In the genomic region with DNA sequence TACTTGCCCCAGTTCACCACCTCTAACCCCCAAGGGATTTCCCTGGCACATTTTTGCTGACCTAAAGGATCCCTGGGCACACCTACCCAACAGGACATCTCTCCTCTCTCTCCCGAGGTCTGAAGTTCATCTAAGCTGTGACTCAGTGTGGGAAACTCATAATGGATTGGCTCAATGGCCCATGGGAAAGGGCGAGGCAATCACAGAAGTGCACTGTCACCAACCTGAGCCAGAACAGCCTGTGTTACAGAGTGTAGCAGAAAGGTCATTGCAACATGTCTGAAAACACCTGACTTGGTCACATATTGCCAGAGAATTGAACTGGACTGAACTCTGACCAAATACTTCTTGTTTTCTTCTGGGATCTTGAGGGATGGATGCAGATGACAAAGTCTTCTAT, we compare ENCODE assay signal across 29 mouse cellular contexts.
DNase-seq lines count a peak whose midpoint lies in the region; ATAC-seq lines count a peak whose summit lies in the region.
"Had no signal": no experiment of that assay in that cellular context is flagged by ENCODE, and none has a peak within 500 bp of the region (broad histone marks: within the 10 kb centered on the region; RNA-seq: fewer than 3 reads in every experiment).

No protein-coding gene starts in this region.

- no peak overlapping the region for H3K4me3 ChIP-seq in intestine, embryonic 14.5 days (ENCODE audit: low read depth, low read length)
- H3K4me3 ChIP-seq in stomach, embryonic 16.5 days (replicated peaks; ENCODE audit: low read length), result no peak overlapping the region
- H3K4me3 ChIP-seq in limb, embryonic 10.5 days, result no peak overlapping the region
- H3K4me3 ChIP-seq in hindbrain, embryonic 11.5 days (ENCODE audit: low read depth, low read length), result no peak overlapping the region
- H3K4me3 ChIP-seq: embryonic facial prominence, embryonic 12.5 days; forebrain, embryonic 15.5 days; heart, adult 2 months; heart, embryonic 12.5 days; layer of hippocampus, adult 2 months; megakaryocyte, embryonic 14.5 days; midbrain, embryonic 13.5 days had no signal

- H3K27ac ChIP-seq in intestine, embryonic 14.5 days (ENCODE audit: low read depth), result no peak overlapping the region
- no peak overlapping the region for H3K27ac ChIP-seq in stomach, embryonic 16.5 days (ENCODE audit: low read length)
- no peak overlapping the region for H3K27ac ChIP-seq in limb, embryonic 10.5 days
- no peak overlapping the region for H3K27ac ChIP-seq in hindbrain, embryonic 11.5 days (ENCODE audit: low read depth, low read length)
- H3K27ac ChIP-seq: embryonic facial prominence, embryonic 12.5 days; forebrain, embryonic 15.5 days; hindbrain, embryonic 14.5 days; layer of hippocampus, adult 2 months; midbrain, embryonic 13.5 days had no signal

- DNase-seq in heart, adult 11 months, result peak; percentile 77
- DNase-seq in heart, adult 18-20 months, result no peak
- peak; percentile 33 for DNase-seq in adipocyte (ENCODE audit: low spot score)
- DNase-seq in intestine, embryonic 14.5 days (ENCODE audit: low spot score), result peak; percentile 49
- no peak for DNase-seq in limb, embryonic 10.5 days (ENCODE audit: low spot score)
- no peak for DNase-seq in hindbrain, embryonic 11.5 days (ENCODE audit: low spot score)
- DNase-seq: adrenal gland, postnatal 25 days; cerebellum, adult 11-12 months; cerebellum, adult 9-11 months; embryo, embryonic 11 days; heart, adult 2 months; heart, postnatal 4 days; kidney, adult 8-10 months; kidney, postnatal 14 days; lung, adult 18-20 months; lung, postnatal 4 days; right cerebral cortex, postnatal 25 days; spleen, adult 18-20 months; thymus, postnatal 4 days had no signal

- no peak overlapping the region for H3K4me2 ChIP-seq in intestine, embryonic 14.5 days (ENCODE audit: low read length)
- no peak overlapping the region for H3K4me2 ChIP-seq in stomach, embryonic 16.5 days (ENCODE audit: low read depth, low read length)
- no peak overlapping the region for H3K4me2 ChIP-seq in hindbrain, embryonic 11.5 days (replicated peaks; ENCODE audit: low read depth, low read length)
- H3K4me2 ChIP-seq: embryonic facial prominence, embryonic 12.5 days; forebrain, embryonic 15.5 days; heart, embryonic 12.5 days; hindbrain, embryonic 14.5 days; midbrain, embryonic 13.5 days had no signal

- no peak for ATAC-seq in intestine, embryonic 14.5 days (replicated peaks; ENCODE audit: low FRiP score, low TSS enrichment, low read depth)
- peak; percentile 31; the same call in 1 of the 2 replicates for ATAC-seq in stomach, embryonic 16.5 days (ENCODE audit: insufficient read depth, low FRiP score)
- ATAC-seq in hindbrain, embryonic 11.5 days (ENCODE audit: low FRiP score), result no peak
- ATAC-seq: CD4-positive, CD25-positive, alpha-beta regulatory T cell, adult 4 months; forebrain, embryonic 15.5 days; lung, postnatal 0 days; midbrain, embryonic 13.5 days had no signal

- H3K4me1 ChIP-seq in intestine, embryonic 14.5 days (replicated peaks; ENCODE audit: control insufficient read depth, insufficient read depth, low read length), result 0 out of 2 replicates have a peak, but pooled peaks cover 4% of the 10 kb centered on the region
- H3K4me1 ChIP-seq in stomach, embryonic 16.5 days (ENCODE audit: control insufficient read depth, insufficient read depth, low read length), result peaks cover 4% of the 10 kb centered on the region; the same call in 1 of the 2 replicates
- H3K4me1 ChIP-seq in limb, embryonic 10.5 days, result peaks cover 18% of the 10 kb centered on the region
- H3K4me1 ChIP-seq in hindbrain, embryonic 11.5 days (replicated peaks; ENCODE audit: control insufficient read depth, insufficient read depth, low read length), result no peaks in the 10 kb centered on the region

- no peak overlapping the region for H3K9ac ChIP-seq in intestine, embryonic 14.5 days (ENCODE audit: low read length)
- H3K9ac ChIP-seq in stomach, embryonic 16.5 days (ENCODE audit: low read length), result no peak overlapping the region
- H3K9ac ChIP-seq in hindbrain, embryonic 11.5 days (ENCODE audit: low read depth, low read length), result no peak overlapping the region
- H3K9ac ChIP-seq: embryonic facial prominence, embryonic 12.5 days; forebrain, embryonic 15.5 days; heart, embryonic 12.5 days; hindbrain, embryonic 14.5 days; midbrain, embryonic 13.5 days had no signal

- WGBS in intestine, embryonic 14.5 days, result 74% methylated on average over 2 of the region's 2 CpGs
- WGBS in stomach, embryonic 16.5 days, result 62% methylated on average over 2 of the region's 2 CpGs
- 84% methylated on average over 2 of the region's 2 CpGs for WGBS in limb, embryonic 10.5 days
- WGBS in hindbrain, embryonic 11.5 days, result 88% methylated on average over 2 of the region's 2 CpGs

- H3K36me3 ChIP-seq in intestine, embryonic 14.5 days (ENCODE audit: control insufficient read depth, insufficient read depth, low read length), result no peaks in the 10 kb centered on the region
- no peaks in the 10 kb centered on the region for H3K36me3 ChIP-seq in stomach, embryonic 16.5 days (ENCODE audit: control insufficient read depth, insufficient read depth, low read length)
- no peaks in the 10 kb centered on the region for H3K36me3 ChIP-seq in limb, embryonic 10.5 days
- H3K36me3 ChIP-seq in hindbrain, embryonic 11.5 days (ENCODE audit: control insufficient read depth, insufficient read depth, low read length), result no peaks in the 10 kb centered on the region
- H3K36me3 ChIP-seq: embryonic facial prominence, embryonic 12.5 days; forebrain, embryonic 15.5 days; heart, embryonic 12.5 days; midbrain, embryonic 13.5 days had no signal

- H3K9me3 ChIP-seq in intestine, embryonic 14.5 days (ENCODE audit: control insufficient read depth, low read length), result no peaks in the 10 kb centered on the region
- H3K9me3 ChIP-seq in stomach, embryonic 16.5 days (replicated peaks; ENCODE audit: control insufficient read depth, low read length), result no peaks in the 10 kb centered on the region
- H3K9me3 ChIP-seq in limb, embryonic 10.5 days (replicated peaks), result no peaks in the 10 kb centered on the region
- no peaks in the 10 kb centered on the region for H3K9me3 ChIP-seq in hindbrain, embryonic 11.5 days (ENCODE audit: control insufficient read depth, low read length)
- H3K9me3 ChIP-seq: embryonic facial prominence, embryonic 12.5 days; forebrain, embryonic 15.5 days; heart, embryonic 12.5 days; megakaryocyte, embryonic 14.5 days; midbrain, embryonic 13.5 days had no signal

- H3K27me3 ChIP-seq in intestine, embryonic 14.5 days (replicated peaks; ENCODE audit: control insufficient read depth, insufficient read depth, low read length), result no peaks in the 10 kb centered on the region
- no peaks in the 10 kb centered on the region for H3K27me3 ChIP-seq in stomach, embryonic 16.5 days (ENCODE audit: control insufficient read depth, insufficient read depth, low read length)
- no peaks in the 10 kb centered on the region for H3K27me3 ChIP-seq in limb, embryonic 10.5 days (ENCODE audit: low read depth, poor library complexity, severe bottlenecking)
- H3K27me3 ChIP-seq in hindbrain, embryonic 11.5 days (ENCODE audit: control insufficient read depth, insufficient read depth, low read length), result peaks cover 2% of the 10 kb centered on the region; the same call in 1 of the 2 replicates
- H3K27me3 ChIP-seq: embryonic facial prominence, embryonic 12.5 days; forebrain, embryonic 15.5 days; heart, embryonic 12.5 days; megakaryocyte, embryonic 14.5 days; midbrain, embryonic 13.5 days had no signal

Comparison
In these comparisons a context has a peak if more than half of its experiments do, and no peak if none do; other contexts are left out.
1. DNase-seq: peak in heart, adult 11 months (single experiment), adipocyte (single experiment) and intestine, embryonic 14.5 days (single experiment); none in heart, adult 18-20 months (0 of 2), limb, embryonic 10.5 days (single experiment) and hindbrain, embryonic 11.5 days (single experiment).